Mouse (Mus musculus): ENCODE measurements around the gene Slamf7.

Slamf7 gene

DNA sequence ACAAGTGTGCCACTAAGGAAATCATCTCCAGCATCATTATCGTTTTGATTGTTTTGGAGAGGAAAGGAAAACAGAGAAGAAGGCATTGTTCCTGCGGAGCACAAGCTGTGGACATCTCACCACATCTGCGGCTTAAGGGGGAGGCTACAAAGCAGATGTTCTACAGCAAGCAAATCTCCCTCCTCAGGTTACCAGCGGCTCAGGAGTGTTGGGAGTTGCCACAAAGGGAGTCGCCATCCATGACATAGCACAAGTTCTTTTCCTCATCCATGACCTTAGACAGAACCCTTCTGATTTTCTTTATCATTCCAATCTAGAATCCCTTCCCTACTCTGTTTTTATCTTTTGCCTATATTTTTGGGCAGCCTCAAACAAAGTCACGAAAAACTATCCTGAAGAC, 17.1 kb downstream of the Slamf7 start:
- no peak for DNase-seq

DNA sequence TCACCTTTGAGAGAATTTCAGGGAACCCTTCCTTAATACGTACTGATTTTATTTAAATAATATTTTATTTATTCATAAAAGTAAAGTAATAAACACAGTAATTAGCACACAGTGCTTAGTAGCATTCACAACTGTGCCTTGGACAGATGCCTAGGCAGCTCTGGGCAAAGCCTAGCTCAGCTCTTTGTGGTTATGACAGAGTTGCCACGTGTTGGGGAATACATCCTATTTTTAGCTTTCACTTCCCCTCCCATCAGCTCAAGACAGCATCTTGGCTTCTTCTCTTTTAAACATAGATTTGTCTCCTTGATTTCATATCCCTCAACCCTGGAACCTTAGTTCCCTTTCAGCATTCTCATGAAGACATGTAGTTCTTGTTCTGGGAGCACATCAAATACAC, 21.4 kb downstream of the Slamf7 start:
- DNase-seq, result no peak

DNA sequence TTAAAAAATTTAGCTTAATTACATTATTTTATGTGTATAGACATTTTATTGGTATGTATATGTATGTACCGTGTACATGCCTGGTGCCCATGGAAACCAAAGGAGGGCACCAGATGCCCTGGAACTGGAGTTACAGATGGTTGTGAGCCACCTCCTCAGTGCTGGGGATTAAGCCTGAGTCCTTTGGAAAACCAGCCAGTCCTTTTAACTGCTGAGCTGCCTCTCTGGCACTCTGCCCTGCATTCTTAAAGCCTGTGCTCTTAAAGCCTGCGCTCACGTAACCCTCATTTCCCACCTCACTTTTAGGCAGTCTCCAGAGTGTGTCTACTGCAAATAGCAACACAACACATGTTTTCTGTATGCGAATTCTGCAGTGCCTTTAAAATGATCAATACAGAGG, 21.9 kb downstream of the Slamf7 start:
- DNase-seq, result no peak

DNA sequence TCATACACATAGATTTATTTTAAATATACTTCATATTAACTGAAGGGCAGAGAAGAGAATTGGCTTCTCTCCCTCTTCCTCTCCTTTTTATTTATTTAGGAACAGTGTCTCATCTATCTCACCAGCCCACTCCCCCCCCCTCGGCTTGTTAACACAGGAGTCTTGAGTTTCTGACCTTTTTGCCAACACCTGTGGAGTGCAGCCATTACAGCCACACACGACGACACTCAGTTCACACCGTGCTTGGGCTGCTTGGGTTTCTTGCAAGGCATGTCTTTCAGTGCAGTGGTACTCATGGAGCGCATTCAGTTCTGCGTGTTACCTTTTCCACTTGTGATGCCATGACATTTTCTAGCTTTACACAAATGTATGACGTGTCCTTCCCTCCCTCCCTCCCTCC, 22.8 kb downstream of the Slamf7 start:
- no peak for DNase-seq

DNA sequence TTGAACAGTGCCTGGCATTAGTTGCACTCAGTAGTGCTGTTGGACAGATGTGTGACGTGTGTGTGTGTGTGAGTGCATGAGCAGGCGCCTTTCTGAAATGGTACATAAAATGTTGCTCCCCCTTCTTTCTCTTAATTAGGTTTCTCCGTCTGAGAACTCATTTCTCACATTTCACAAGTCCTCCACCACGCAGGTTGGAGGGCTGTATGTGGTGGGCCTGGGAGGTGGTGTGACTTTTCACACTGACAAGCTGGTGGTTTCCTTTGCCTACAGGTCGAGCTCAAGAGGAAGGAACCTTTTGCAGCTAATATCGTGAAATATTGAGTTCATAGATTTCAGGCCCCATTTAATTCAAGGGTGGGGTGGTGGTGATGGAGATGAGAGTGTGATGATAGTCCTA, 23.7 kb downstream of the Slamf7 start:
- no peak for DNase-seq

DNA sequence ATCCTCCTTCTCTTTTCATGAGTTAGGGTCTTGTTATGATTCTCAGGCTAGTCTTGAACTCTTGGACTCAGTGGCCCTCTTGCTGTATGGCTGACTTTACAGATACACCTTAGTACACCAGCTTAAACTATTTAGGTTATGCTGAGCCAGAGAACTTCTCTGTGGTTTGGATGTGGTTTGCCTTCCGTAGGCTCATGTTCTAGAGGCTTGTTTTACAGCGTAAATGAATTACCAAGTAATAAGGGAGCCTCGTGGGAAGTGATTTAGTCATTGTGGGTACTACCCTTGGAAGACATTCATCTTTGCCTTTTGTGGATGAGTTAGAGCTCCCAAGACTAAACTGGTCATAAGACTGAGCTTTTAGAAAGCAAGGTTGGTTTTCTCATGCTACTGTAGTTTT, 25.0 kb downstream of the Slamf7 start:
- DNase-seq, result no peak

DNA sequence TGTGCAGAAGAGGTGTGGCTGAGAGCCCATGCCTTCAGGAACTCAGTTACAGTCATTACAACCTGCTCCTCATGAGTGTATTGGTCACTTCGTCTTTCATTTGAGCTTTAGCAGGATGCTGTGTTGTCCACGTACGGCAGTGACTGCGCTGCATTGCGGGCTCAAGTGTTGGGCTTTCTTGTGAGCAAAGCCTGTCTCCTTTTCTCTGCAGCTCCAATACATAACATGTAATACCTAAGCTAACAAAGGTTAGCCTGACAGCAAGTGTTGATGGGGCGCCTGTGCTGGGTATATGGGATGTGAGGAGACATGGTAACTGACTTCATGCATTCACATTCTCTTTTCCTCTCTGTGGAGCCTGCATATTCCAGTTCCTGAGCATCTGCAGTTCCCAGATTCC, 32.7 kb downstream of the Slamf7 start:
- DNase-seq, result no peak

DNA sequence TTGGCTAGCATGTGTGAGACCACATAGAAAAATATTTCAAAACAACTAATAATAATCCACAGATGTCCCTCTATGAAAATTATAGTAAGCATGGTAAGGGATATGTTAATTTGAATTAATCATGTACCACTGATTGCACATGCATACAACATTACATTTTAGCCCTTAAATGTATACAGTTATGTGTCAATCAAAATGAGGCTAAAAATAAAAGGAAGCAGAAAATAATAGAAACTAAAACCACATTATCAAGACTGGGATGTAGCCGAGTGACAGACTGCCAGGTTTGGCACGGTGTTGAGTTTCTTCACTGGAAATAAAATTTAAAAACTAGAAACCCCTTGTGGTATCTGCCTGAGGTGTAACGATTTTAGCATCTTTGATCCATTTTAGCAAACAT, 33.2 kb downstream of the Slamf7 start:
- DNase-seq, result no peak

DNA sequence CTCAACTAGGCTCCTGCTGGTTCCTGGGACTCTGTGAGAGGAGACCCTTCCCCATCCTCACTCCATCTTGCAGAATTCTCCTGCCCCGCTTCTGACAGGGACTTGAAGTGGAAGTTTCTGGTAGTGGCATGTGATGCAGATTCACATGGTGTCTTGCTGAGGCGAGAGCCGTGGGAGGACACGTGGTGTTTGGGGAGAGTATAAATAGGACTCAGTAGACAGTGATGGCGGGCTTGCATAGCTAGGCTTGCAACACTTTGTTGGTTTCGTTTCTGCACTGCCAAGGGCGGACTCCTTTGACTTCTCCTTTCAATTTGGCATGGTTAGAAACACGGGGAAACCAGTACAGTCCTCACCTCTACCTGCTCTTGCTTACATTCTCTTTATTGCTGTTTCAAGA, 33.8 kb downstream of the Slamf7 start:
- DNase-seq, result peak; percentile 56 to 58

DNA sequence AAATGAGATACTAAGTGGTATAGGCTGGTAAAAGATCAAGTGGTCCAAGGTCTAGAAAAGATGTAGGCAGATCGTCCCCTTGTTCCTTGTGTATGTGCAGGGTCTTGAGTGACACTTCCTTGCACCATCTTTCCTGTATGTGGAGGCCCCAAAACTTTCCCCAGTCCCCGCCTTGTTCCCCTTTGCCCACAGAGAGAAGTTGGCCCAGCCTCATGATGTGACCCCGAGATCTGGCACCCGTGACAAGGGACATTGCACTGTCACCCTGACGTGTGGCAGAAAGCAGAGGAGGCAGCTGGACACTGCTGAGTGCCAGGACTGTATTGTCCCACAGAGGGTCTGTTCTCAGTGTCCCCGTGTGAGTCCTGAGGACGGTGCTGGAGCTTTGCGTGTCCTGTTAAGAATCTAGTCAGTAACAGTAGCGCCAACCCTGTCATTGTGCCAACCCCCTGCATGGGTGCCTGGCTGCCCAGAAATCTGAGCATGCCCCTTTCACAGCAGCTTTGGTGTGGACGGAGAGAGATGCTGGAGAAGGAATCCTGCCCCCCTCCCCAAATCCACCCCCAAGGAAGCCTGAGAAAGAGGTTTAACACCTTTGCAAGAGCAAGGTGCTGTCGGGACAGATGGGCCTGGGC, 35.8 kb downstream of the Slamf7 start:
- DNase-seq, result peak; percentile 37 to 53

DNA sequence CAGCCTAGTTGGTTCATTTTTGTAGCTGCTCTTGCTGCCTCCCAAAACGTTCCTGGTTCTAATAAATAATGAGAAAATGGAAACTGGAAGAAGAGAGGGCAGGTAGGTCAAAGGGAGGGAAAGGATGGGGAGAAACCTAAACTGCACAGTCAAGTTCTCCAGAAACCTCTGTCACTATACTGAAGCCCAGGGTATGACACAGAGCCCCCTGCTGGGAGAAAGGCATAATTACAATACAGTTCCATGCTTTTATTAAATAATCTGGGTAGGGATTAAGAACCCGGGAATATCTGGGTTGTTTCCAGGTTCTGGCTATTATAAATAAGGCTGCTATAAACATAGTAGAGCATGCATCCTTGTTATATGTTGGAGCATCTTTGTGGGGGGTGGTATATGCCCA, 38.9 kb downstream of the Slamf7 start:
- no peak for DNase-seq

DNA sequence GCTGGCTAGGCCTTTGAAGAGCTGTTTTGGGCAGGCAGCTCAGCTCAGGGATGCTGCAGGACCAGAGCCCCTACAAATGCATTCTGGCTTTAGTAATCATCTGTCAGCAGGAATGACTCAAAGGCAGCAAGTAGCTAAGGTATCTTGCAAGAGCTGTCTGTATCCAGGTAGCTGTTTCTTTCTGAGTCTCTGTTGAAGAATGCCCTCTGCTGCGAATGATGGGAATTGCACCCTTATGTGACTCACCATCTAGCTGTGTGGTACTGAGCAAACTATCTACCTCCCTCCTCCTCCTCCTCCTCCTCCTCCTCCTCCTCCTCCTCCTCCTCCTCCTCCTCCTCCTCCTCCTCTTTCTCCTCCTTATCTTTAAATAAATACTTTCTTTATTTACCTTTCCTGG, 42.1 kb downstream of the Slamf7 start:
- peak in 1 of 2 experiments; percentile 20 for DNase-seq

DNA sequence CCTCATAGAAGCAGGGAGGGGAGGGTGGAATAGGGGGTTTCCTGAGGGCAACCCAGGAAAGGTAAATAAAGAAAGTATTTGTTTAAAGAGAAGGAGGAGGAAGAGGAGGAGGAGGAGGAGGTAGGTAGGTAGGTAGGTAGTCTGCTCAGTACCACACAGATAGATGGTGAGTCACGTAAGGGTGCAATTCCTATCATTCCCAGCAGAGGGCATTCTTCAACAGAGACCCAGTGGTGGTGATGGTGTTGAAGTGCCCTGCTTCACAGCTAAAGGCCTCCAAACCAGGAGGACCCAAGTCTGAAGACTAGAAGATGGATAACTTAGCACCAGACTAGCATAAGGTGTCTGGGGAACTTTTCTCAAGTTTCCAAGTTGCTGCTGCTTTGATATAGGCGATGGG, 42.8 kb downstream of the Slamf7 start:
- DNase-seq, result peak in 1 of 2 experiments; percentile 36

DNA sequence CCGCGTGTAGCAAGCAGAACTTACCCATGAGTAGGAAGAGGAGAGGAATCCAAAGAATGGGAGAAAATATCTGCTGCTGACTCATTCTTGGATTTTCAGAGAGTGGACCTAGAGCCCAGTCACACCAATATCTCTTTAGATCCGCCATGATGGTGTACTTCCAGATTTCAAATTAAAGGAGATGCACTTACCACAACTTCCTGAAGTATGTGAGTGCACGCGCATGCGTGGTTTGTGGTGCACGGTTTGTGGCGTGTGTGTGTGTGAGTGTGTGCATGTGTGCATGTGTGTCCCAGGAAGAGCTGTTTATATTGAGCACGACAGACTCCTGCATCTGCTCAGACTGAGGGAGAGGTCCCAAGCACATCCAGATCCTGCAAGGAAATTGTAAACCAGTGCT, 45.7 kb downstream of the Slamf7 start, which contains the start of gene Ly9:
TSS of gene Ly9 (minus strand) at position 235 of the 400 bp plus-strand sequence.
- DNase-seq, result peak; percentile 32 to 33

DNA sequence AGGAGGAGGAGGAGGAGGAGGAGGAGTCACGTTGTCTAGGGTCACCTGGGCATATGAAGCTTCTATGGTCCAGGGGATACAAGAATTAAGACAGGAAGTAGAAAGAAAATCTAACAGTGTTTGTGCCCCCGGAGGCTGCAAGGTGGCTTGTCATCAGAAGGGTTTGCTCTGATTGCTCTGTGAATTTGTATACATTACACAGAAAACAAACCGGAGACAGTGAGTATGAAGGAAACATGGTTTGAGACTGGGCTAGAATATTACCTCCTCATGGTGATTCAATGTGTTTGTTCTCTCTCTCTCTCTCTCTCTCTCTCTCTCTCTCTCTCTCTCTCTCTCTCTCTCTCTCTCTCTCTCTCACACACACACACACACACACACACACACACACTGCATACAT, 46.2 kb downstream of the Slamf7 start:
- DNase-seq, result no peak

DNA sequence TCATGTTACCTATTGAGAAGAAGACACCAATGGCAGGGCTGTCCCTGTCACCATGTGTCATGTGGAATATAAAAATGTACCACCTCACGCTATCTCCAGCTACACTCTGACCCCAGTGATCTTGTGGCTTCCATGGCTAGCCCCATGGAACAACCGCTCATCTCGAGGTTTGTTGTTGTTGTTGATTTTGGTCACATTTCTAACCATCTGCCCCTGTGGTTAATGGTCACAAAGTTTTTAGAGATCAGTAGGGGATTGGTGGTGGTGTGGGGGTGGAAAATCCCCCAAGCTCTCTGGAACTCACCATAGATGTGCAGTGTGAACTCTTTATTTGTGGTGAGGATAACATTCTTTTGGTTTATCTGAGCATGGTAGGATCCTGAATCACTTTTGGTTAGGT, 48.1 kb downstream of the Slamf7 start:
- DNase-seq, result no peak

DNA sequence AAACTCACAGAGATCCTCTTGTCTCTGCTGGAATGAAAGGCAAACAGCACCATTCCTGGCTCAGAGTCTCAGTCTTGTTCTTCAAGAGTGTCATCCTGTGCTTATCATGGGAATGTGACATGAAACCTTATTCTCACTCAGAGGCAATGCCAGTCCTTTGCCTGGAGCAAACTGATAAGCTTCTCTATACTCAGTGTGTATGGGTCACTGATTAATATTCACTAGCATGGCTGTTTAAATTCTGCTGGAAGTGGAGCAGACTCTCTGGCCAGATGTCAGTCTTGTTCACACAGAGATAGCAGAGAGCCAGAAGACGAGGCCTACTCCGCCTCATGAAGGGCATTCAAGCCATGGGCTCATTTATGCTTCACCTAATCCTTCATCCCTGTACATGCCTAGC, 68.3 kb downstream of the Slamf7 start:
- DNase-seq, result no peak
